Mouse (Mus musculus) cerebellum, adult 11 months (tissue): ENCODE data around the gene Bpifb4.
A peak's percentile ranks its signal among the peaks of the same experiment; 100 is the strongest.

Experiments used
- DNase-seq: peaks from one replicate; pipeline ENCODE4 v3.0.0; 2022

Bpifb4 gene

GRCm38 (mm10) chr2:153937843-153938242, at the start of gene Bpifb4:
Gene Bpifb4, plus strand, starts transcription at chr2:153938212.
- no peak for DNase-seq

GRCm38 (mm10) chr2:153899111-153899510, 38.9 kb upstream of the Bpifb4 start:
- DNase-seq = peak; percentile 41

- no peak for DNase-seq
These were observed 37.9 kb upstream of the Bpifb4 start, which contains the start of gene Bpifb6 for GRCm38 (mm10) chr2:153900088-153900487. Gene Bpifb6, plus strand, starts transcription at chr2:153900388.

- peak; percentile 68 for DNase-seq
These were observed 35.3 kb upstream of the Bpifb4 start for GRCm38 (mm10) chr2:153902726-153903125.

- DNase-seq = no peak
These were observed 31.4 kb upstream of the Bpifb4 start for GRCm38 (mm10) chr2:153906626-153907025.

GRCm38 (mm10) chr2:153914151-153914550, 23.9 kb upstream of the Bpifb4 start:
- DNase-seq = no peak

GRCm38 (mm10) chr2:153917930-153918329, 20.1 kb upstream of the Bpifb4 start, which contains the start of gene Bpifb3:
Gene Bpifb3, plus strand, starts transcription at chr2:153918230.
- DNase-seq = no peak

GRCm38 (mm10) chr2:153921246-153921645, 16.8 kb upstream of the Bpifb4 start:
- DNase-seq = no peak

GRCm38 (mm10) chr2:153929871-153930413, 8.1 kb upstream of the Bpifb4 start:
- peak; percentile 61 for DNase-seq

- DNase-seq = no peak
These were observed 6.9 kb upstream of the Bpifb4 start for GRCm38 (mm10) chr2:153931125-153931524.

- no peak for DNase-seq
These were observed 4.7 kb upstream of the Bpifb4 start for GRCm38 (mm10) chr2:153933311-153933710.

GRCm38 (mm10) chr2:153935348-153935747, 2.7 kb upstream of the Bpifb4 start:
- DNase-seq = no peak

GRCm38 (mm10) chr2:153943537-153943936, 5.5 kb downstream of the Bpifb4 start:
- DNase-seq = peak; percentile 64

- DNase-seq = no peak
These were observed 6.6 kb downstream of the Bpifb4 start for GRCm38 (mm10) chr2:153944567-153944966.

GRCm38 (mm10) chr2:153952897-153953296, 14.9 kb downstream of the Bpifb4 start:
- DNase-seq = peak; percentile 63

- DNase-seq = no peak
These were observed 15.8 kb downstream of the Bpifb4 start for GRCm38 (mm10) chr2:153953836-153954235.

- peak; percentile 67 for DNase-seq
These were observed 24.9 kb downstream of the Bpifb4 start for GRCm38 (mm10) chr2:153962821-153963331.

GRCm38 (mm10) chr2:153963334-153963733, 25.3 kb downstream of the Bpifb4 start:
- DNase-seq = peak; percentile 94

- DNase-seq = no peak
These were observed 32.2 kb downstream of the Bpifb4 start for GRCm38 (mm10) chr2:153970221-153970620.

GRCm38 (mm10) chr2:153974582-153974981, 36.6 kb downstream of the Bpifb4 start, which contains the start of gene Bpifa6:
Gene Bpifa6, plus strand, starts transcription at chr2:153974945.
- no peak for DNase-seq

GRCm38 (mm10) chr2:153995770-153996169, 57.8 kb downstream of the Bpifb4 start:
- DNase-seq = peak; percentile 72

- DNase-seq = no peak
These were observed 62.5 kb downstream of the Bpifb4 start for GRCm38 (mm10) chr2:154000501-154000900.

- no peak for DNase-seq
These were observed 63.0 kb downstream of the Bpifb4 start for GRCm38 (mm10) chr2:154001056-154001455.

- DNase-seq = no peak
These were observed 66.4 kb downstream of the Bpifb4 start for GRCm38 (mm10) chr2:154004456-154004855.

GRCm38 (mm10) chr2:154005094-154005493, 67.1 kb downstream of the Bpifb4 start:
- DNase-seq = no peak
